Mouse (Mus musculus): ENCODE data around the gene Cd72.

The Cd72 gene

GRCm38 (mm10) chr4:43427501-43428179 is 26.8 kb downstream of the Cd72 start:
- DNase-seq (ENCODE audit: low read depth, low spot score): no peak

- no peak for DNase-seq (ENCODE audit: low read depth, low spot score)
These were observed 27.9 kb downstream of the Cd72 start for GRCm38 (mm10) chr4:43426487-43426886.

GRCm38 (mm10) chr4:43425648-43426380 is 28.6 kb downstream of the Cd72 start:
- DNase-seq (ENCODE audit: low read depth, low spot score): no peak

- no peak for DNase-seq (ENCODE audit: low read depth, low spot score)
These were observed 29.2 kb downstream of the Cd72 start for GRCm38 (mm10) chr4:43425197-43425596.

GRCm38 (mm10) chr4:43424072-43424471 is 30.4 kb downstream of the Cd72 start:
- DNase-seq (ENCODE audit: low read depth, low spot score): no peak

- no peak for DNase-seq (ENCODE audit: low read depth, low spot score)
These were observed 31.0 kb downstream of the Cd72 start for GRCm38 (mm10) chr4:43423267-43423934.

- no peak for DNase-seq (ENCODE audit: low read depth, low spot score)
These were observed 32.7 kb downstream of the Cd72 start for GRCm38 (mm10) chr4:43421632-43422240.

- peak; percentile 92 for DNase-seq (ENCODE audit: low read depth, low spot score)
These were observed 34.1 kb downstream of the Cd72 start for GRCm38 (mm10) chr4:43420305-43420704.

GRCm38 (mm10) chr4:43419801-43420281 is 34.6 kb downstream of the Cd72 start:
- peak; percentile 73 for DNase-seq (ENCODE audit: low read depth, low spot score)

- DNase-seq (ENCODE audit: low read depth, low spot score): no peak
These were observed 35.3 kb downstream of the Cd72 start for GRCm38 (mm10) chr4:43418973-43419656.

GRCm38 (mm10) chr4:43418450-43418849 is 36.0 kb downstream of the Cd72 start:
- no peak for DNase-seq (ENCODE audit: low read depth, low spot score)

- DNase-seq (ENCODE audit: low read depth, low spot score): no peak
These were observed 37.0 kb downstream of the Cd72 start for GRCm38 (mm10) chr4:43417269-43418062.

- DNase-seq (ENCODE audit: low read depth, low spot score): no peak
These were observed 38.3 kb downstream of the Cd72 start for GRCm38 (mm10) chr4:43416071-43416490.

GRCm38 (mm10) chr4:43415221-43416070 is 39.0 kb downstream of the Cd72 start:
- DNase-seq (ENCODE audit: low read depth, low spot score): peak; percentile 31

- DNase-seq (ENCODE audit: low read depth, low spot score): no peak
These were observed 39.7 kb downstream of the Cd72 start for GRCm38 (mm10) chr4:43414761-43415160.

- DNase-seq (ENCODE audit: low read depth, low spot score): no peak
These were observed 47.1 kb downstream of the Cd72 start for GRCm38 (mm10) chr4:43407071-43407920.

- peak; percentile 83 for DNase-seq (ENCODE audit: low read depth, low spot score)
These were observed 48.1 kb downstream of the Cd72 start for GRCm38 (mm10) chr4:43406162-43406971.

- no peak for DNase-seq (ENCODE audit: low read depth, low spot score)
These were observed 49.7 kb downstream of the Cd72 start for GRCm38 (mm10) chr4:43404697-43405096.

Measured in 3T3-L1 (cell line).